Mouse (Mus musculus) embryonic facial prominence, embryonic 10.5 days (tissue): Measurements from ENCODE around the gene Nipal1. TPM values are rescaled to one million over a fixed set of nuclear protein-coding genes. Genes with fewer than 3 reads are reported as not detected.

ENCODE experiments used
- DNase-seq: peaks from one replicate; pipeline ENCODE4 v3.0.0-alpha.2; 2017; ENCODE audit warnings: low spot score
- H3K27ac ChIP-seq: fragments of 300-500 bp; sonication (generic); replicated peaks from 2 replicates; pipeline ENCODE4 v1.5.1; 2016; ENCODE audit warnings: mild to moderate bottlenecking
- H3K27me3 ChIP-seq: fragments of 300-500 bp; sonication (generic); replicated peaks from 2 replicates; pipeline ENCODE4 v1.6.1; 2016; ENCODE audit warnings: low read depth, mild to moderate bottlenecking; ENCODE audit not compliant: poor library complexity, severe bottlenecking
- H3K36me3 ChIP-seq: fragments of 300-500 bp; sonication (generic); replicated peaks from 2 replicates; pipeline ENCODE4 v1.6.1; 2016; ENCODE audit warnings: mild to moderate bottlenecking, moderate library complexity
- H3K4me1 ChIP-seq: fragments of 300-500 bp; sonication (generic); 2 replicates; pipeline ENCODE4 v1.6.1; 2016
- H3K4me3 ChIP-seq: fragments of 300-500 bp; sonication (generic); 2 replicates; pipeline ENCODE4 v1.5.1; 2016; ENCODE audit warnings: mild to moderate bottlenecking, moderate library complexity
- H3K9me3 ChIP-seq: fragments of 300-500 bp; sonication (generic); 2 replicates; pipeline ENCODE4 v1.6.1; 2016; ENCODE audit warnings: mild to moderate bottlenecking
- WGBS: fragments of 180-500 bp; shearing (Covaris S2); methylation state at CpG from one replicate; pipeline ENCODE4 v1.1.7; 2016; 5-methylcytosine and 5-hydroxymethylcytosine counted together
- polyA plus RNA-seq: library from polyadenylated mRNA; unstranded; fragments of >200 nt; fragmentation: Nextera tagmentation; extraction: Ambion mirVana; gene quantifications from 2 replicates; pipeline ENCODE4 v1.2.1, GENCODE M21; 2016

Gene Nipal1
- polyA plus RNA-seq: 0.14 and 0.49 TPM in 2 replicates

DNA sequence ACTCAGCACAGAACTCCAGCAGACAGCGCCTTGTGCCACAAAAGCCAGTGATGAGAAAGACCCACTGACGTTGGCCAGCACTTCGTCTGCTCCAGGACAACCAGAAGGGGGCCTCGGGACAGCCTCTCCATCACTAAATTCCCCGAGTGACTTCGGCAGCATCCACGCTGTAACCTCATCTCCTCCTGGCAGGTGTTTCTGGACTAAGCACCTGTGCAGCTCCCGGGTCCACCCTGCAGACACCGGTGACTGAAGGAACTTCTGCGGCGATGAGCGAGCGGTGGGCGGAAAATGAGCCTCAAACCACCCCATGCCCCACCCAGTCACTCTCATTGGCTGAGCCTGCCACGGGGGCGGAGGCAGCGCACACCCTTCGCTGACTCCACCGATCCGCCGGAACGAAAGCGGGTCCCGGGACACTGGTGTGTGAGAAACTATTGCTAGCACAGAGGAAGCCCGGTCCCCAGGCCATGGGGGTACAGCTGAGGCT is at the start of gene Nipal1:
Nipal1 (plus strand) TSS at position 378 of the 490 bp plus-strand sequence.
- peaks cover 72% of the 10 kb centered on the region for H3K27me3 ChIP-seq
- DNase-seq: peak; percentile 86
- peak within 1 kb of the TSS; percentile 65 for H3K4me3 ChIP-seq
- under 1% methylated on average over 25 of the region's 25 CpGs for WGBS
- no peaks in the 10 kb centered on the region for H3K36me3 ChIP-seq
- H3K9me3 ChIP-seq: no peaks in the 10 kb centered on the region
- peaks cover 15% of the 10 kb centered on the region for H3K4me1 ChIP-seq
- H3K27ac ChIP-seq: no peak within 1 kb of the TSS

DNA sequence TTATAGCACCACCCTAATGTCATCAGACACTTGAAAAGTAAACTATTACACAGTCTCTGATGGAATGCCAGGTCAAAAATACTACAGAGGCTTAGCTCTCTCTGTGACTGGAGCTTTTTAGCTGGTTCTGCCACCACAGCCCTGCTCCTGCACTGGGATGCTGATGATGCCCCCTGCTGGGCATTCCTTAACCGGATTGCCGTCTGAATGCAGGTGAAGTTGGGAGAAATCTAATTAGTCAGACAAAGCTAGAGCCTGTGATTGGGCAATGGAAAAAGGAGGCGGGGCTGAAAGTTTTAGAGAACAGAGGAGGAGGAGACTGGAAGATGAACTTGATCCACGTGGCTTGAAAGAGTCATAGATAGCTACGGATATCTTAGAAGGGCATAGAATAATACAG is 46.6 kb upstream of the Nipal1 start:
- Histone ChIP-seq H3K27me3 (no peaks in the 10 kb centered on the region), H3K36me3 (no peaks in the 10 kb centered on the region), H3K4me3 (no peak overlapping the region), H3K9me3 (no peaks in the 10 kb centered on the region), H3K27ac (no peak overlapping the region), H3K4me1 (no peaks in the 10 kb centered on the region)
- peak; percentile 72 for DNase-seq
- 14% methylated on average over 5 of the region's 5 CpGs for WGBS

DNA sequence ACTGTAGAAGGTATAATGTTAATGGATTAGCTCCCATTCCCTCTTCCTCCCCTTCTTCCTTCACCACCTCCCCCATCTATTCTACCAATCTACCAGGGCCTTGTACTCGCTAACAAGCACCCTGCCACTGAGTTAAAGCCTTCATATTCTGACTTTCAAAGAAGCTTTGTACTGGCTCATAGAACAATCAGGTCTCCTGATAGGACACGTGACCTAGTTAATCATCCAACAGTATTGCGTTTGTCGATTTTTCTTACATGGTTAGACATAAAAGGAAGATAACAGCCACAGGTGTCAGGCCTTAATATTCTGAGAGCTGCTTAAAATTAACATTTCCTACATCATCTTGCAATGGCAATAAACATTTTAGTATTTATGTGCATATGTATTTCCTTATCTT is 44.5 kb upstream of the Nipal1 start:
- 89% methylated on average over 4 of the region's 4 CpGs for WGBS
- Histone ChIP-seq H3K9me3 (no peaks in the 10 kb centered on the region), H3K27me3 (no peaks in the 10 kb centered on the region), H3K27ac (no peak overlapping the region), H3K36me3 (no peaks in the 10 kb centered on the region), H3K4me3 (no peak overlapping the region), H3K4me1 (no peaks in the 10 kb centered on the region)
- DNase-seq: no peak

- H3K27ac ChIP-seq: no peak overlapping the region
- no peak for DNase-seq
- no peak overlapping the region for H3K4me3 ChIP-seq
- no peaks in the 10 kb centered on the region for H3K9me3 ChIP-seq
- 83% methylated on average over 4 of the region's 4 CpGs for WGBS
- no peaks in the 10 kb centered on the region for H3K4me1 ChIP-seq
- H3K27me3 ChIP-seq: no peaks in the 10 kb centered on the region
- no peaks in the 10 kb centered on the region for H3K36me3 ChIP-seq
Observed at GRCm38 (mm10) chr5:72617413-72617812, 30.2 kb upstream of the Nipal1 start.

DNA sequence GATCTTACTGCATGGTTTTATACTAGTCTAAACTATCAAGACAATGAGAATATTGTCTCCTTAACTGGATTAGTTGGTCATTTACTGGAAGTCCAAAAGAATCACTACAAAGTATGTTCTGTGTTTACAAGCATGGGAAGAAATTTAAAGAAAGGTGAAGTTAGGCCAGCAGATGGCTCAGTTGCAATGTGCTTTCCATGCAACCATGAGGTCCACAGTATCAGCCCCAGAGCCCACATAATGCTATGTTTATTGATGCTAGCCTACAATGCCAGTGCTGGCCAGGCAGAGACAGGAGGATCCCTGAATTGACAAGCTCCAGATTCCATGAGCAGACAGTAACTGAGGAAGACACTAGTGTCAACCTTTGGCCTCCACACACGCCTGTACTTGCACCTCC is 26.6 kb upstream of the Nipal1 start:
- WGBS: 85% methylated on average over 1 of the region's 1 CpGs
- Histone ChIP-seq H3K4me1 (no peaks in the 10 kb centered on the region), H3K27me3 (no peaks in the 10 kb centered on the region), H3K9me3 (no peaks in the 10 kb centered on the region), H3K36me3 (no peaks in the 10 kb centered on the region), H3K27ac (no peak overlapping the region), H3K4me3 (no peak overlapping the region)
- no peak for DNase-seq

DNA sequence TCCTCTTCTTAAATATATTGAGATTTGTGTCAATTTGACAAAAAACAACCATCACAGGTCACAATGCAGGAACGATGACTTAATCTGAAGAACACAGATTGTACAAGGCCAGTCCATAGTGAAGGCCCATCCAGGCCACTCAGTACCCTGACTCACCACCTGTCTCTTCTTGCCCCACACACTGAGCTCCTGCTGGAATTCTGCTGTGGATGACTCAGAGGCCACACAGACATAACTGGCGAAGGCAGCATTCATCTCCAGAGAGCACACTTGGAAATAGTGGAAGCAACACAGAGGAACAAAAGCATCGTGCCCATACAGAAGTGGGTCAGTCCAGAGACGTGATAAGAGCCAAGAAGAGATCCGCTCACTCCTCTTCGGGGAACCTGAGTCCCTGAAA is 17.6 kb upstream of the Nipal1 start:
- WGBS: 88% methylated on average over 6 of the region's 6 CpGs
- Histone ChIP-seq H3K4me3 (no peak overlapping the region), H3K4me1 (no peaks in the 10 kb centered on the region), H3K36me3 (no peaks in the 10 kb centered on the region), H3K9me3 (no peaks in the 10 kb centered on the region), H3K27ac (no peak overlapping the region), H3K27me3 (no peaks in the 10 kb centered on the region)
- DNase-seq: no peak

- Histone ChIP-seq H3K4me3 (no peak overlapping the region), H3K9me3 (no peaks in the 10 kb centered on the region), H3K27me3 (no peaks in the 10 kb centered on the region), H3K27ac (no peak overlapping the region), H3K4me1 (no peaks in the 10 kb centered on the region), H3K36me3 (no peaks in the 10 kb centered on the region)
- 86% methylated on average over 9 of the region's 9 CpGs for WGBS
- DNase-seq: no peak
Observed at GRCm38 (mm10) chr5:72634791-72635271, 12.8 kb upstream of the Nipal1 start.

- no peaks in the 10 kb centered on the region for H3K9me3 ChIP-seq
- H3K27me3 ChIP-seq: no peaks in the 10 kb centered on the region
- no peak overlapping the region for H3K27ac ChIP-seq
- no peak overlapping the region for H3K4me3 ChIP-seq
- no peak for DNase-seq
- 69% methylated on average over 3 of the region's 3 CpGs for WGBS
- no peaks in the 10 kb centered on the region for H3K36me3 ChIP-seq
- H3K4me1 ChIP-seq: no peaks in the 10 kb centered on the region
Observed at GRCm38 (mm10) chr5:72636122-72636521, 11.5 kb upstream of the Nipal1 start.

- Histone ChIP-seq H3K27ac (no peak overlapping the region), H3K27me3 (no peaks in the 10 kb centered on the region), H3K4me1 (no peaks in the 10 kb centered on the region), H3K36me3 (no peaks in the 10 kb centered on the region), H3K4me3 (no peak overlapping the region), H3K9me3 (no peaks in the 10 kb centered on the region)
- WGBS: 87% methylated on average over 3 of the region's 3 CpGs
- no peak for DNase-seq
Observed at GRCm38 (mm10) chr5:72636576-72636975, 11.0 kb upstream of the Nipal1 start.

- Histone ChIP-seq H3K4me3 (no peak overlapping the region), H3K9me3 (no peaks in the 10 kb centered on the region), H3K27me3 (peaks cover 12% of the 10 kb centered on the region), H3K36me3 (no peaks in the 10 kb centered on the region), H3K27ac (no peak overlapping the region), H3K4me1 (no peaks in the 10 kb centered on the region)
- DNase-seq: no peak
- WGBS: 95% methylated on average over 1 of the region's 1 CpGs
Observed at GRCm38 (mm10) chr5:72640072-72640471, 7.5 kb upstream of the Nipal1 start.

GRCm38 (mm10) chr5:72643655-72644054 is 3.9 kb upstream of the Nipal1 start:
- H3K27me3 ChIP-seq: peaks cover 43% of the 10 kb centered on the region
- H3K4me3 ChIP-seq: no peak overlapping the region
- no peaks in the 10 kb centered on the region for H3K36me3 ChIP-seq
- no peaks in the 10 kb centered on the region for H3K9me3 ChIP-seq
- DNase-seq: no peak
- peaks cover 15% of the 10 kb centered on the region for H3K4me1 ChIP-seq
- WGBS: 72% methylated on average over 7 of the region's 7 CpGs
- H3K27ac ChIP-seq: no peak overlapping the region

DNA sequence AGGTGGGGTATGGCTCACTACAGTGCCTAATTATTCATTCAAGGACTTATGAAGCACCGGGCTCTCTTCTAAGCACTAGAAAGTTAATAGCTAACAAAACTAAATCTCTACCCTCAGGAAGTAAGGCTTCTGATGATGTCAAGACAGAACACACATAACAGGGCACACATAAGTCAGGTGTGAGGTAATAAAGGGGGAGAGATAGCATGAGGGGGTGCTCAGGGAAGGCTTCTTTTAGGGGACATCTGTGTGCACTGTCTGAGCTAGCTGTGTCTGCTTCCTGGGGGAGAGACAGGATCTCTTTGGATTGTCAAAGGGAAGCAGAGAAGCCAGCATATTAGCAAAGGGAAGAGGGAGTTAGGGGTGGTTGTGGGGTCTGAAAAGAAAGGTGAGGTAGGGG is 3.4 kb upstream of the Nipal1 start, which contains the start of gene Cnga1:
Cnga1 (minus strand) TSS at position 101 of the 400 bp plus-strand sequence.
- peaks cover 48% of the 10 kb centered on the region for H3K27me3 ChIP-seq
- no peak for DNase-seq

DNA sequence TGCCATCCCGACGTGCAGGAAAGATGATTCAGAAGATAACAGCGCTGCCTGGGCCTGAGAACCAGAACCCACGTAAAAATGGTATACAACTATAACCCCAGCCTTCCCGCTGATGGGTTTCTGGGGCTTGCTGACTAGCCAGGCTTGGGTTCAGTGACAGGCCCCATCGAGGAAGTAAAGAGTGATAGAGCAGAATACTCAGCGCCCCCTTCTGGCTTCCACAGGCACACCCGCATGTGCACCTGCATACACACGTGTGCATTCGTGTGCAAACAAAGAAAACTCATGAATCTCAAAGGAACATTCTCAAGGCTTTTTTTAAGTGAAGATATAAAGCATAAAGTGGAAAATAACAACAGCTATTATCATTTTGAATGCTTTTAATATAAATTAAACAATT is 1.5 kb upstream of the Nipal1 start:
- WGBS: 39% methylated on average over 10 of the region's 10 CpGs
- Histone ChIP-seq H3K9me3 (no peaks in the 10 kb centered on the region), H3K4me1 (peaks cover 15% of the 10 kb centered on the region), H3K4me3 (no peak overlapping the region), H3K36me3 (no peaks in the 10 kb centered on the region), H3K27me3 (peaks cover 66% of the 10 kb centered on the region), H3K27ac (no peak overlapping the region)
- DNase-seq: peak; percentile 29

More for the DNA sequence above, 3.4 kb upstream of the Nipal1 start, which contains the start of gene Cnga1:
- Histone ChIP-seq H3K27ac (no peak within 1 kb of the TSS), H3K4me3 (no peak within 1 kb of the TSS), H3K9me3 (no peaks in the 10 kb centered on the region), H3K4me1 (peaks cover 15% of the 10 kb centered on the region), H3K36me3 (no peaks in the 10 kb centered on the region)
- WGBS: 89% methylated on average over 1 of the region's 1 CpGs
